Mouse (Mus musculus): ENCODE data around the gene Mief1.

- TF ChIP-seq POLR2A (IDR thresholded peaks at IDR 0.05; ENCODE audit: extremely low read depth, insufficient read depth, low read length) (no peak), CTCF (IDR thresholded peaks at IDR 0.05; ENCODE audit: extremely low read depth, insufficient read depth, low read length) (no peak)
These were observed 1.5 kb upstream of the Mief1 start for GRCm38 (mm10) chr15:80232331-80232730.
